Mouse (Mus musculus) limb, embryonic 14.5 days (tissue): ENCODE measurements around the gene Rbms3. TPM values are rescaled to one million over a fixed set of nuclear protein-coding genes. Genes with fewer than 3 reads are reported as not detected.

ENCODE experiments used
- ATAC-seq: fragments of 200-750 bp; cut with Nextera tagmentation; 2 replicates; pipeline ENCODE4 v1.8.0; 2017; ENCODE audit warnings: low read depth, moderate number of reproducible peaks, moderate TSS enrichment; ENCODE audit not compliant: low FRiP score
- DNase-seq: peaks from one replicate; pipeline ENCODE4 v3.0.0-alpha.2; 2015; ENCODE audit warnings: low spot score
- H3K27ac ChIP-seq: fragments of 300-500 bp; sonication (generic); replicated peaks from 2 replicates; pipeline ENCODE4 v1.5.1; 2014; ENCODE audit warnings: low read depth, mild to moderate bottlenecking, low read length, moderate library complexity, mixed read lengths
- H3K27me3 ChIP-seq: fragments of 300-500 bp; sonication (generic); 2 replicates; pipeline ENCODE4 v1.6.1; 2014; ENCODE audit warnings: low read length, mixed read lengths; ENCODE audit not compliant: control insufficient read depth, insufficient read depth
- H3K36me3 ChIP-seq: fragments of 300-500 bp; sonication (generic); 2 replicates; pipeline ENCODE4 v1.6.1; 2014; ENCODE audit warnings: mild to moderate bottlenecking, low read length, moderate library complexity, mixed read lengths; ENCODE audit not compliant: control insufficient read depth, insufficient read depth
- H3K4me1 ChIP-seq: fragments of 300-500 bp; sonication (generic); 2 replicates; pipeline ENCODE4 v1.6.1; 2014; ENCODE audit warnings: antibody characterized with exemption, low read length, mixed read lengths; ENCODE audit not compliant: control insufficient read depth, insufficient read depth
- H3K4me2 ChIP-seq: fragments of 300-500 bp; sonication (generic); replicated peaks from 2 replicates; pipeline ENCODE4 v1.6.1; 2014; ENCODE audit warnings: low read depth, mild to moderate bottlenecking, low read length, moderate library complexity; ENCODE audit not compliant: severe bottlenecking
- H3K4me3 ChIP-seq: fragments of 300-500 bp; sonication (generic); replicated peaks from 2 replicates; pipeline ENCODE4 v1.5.1; 2014; ENCODE audit warnings: low read length
- H3K9ac ChIP-seq: fragments of 300-500 bp; sonication (generic); 2 replicates; pipeline ENCODE4 v1.6.1; 2014; ENCODE audit warnings: mild to moderate bottlenecking, low read depth, low read length, moderate library complexity; ENCODE audit not compliant: severe bottlenecking
- H3K9me3 ChIP-seq: fragments of 300-500 bp; sonication (generic); 2 replicates; pipeline ENCODE4 v1.6.1; 2016; ENCODE audit warnings: low read length; ENCODE audit not compliant: control insufficient read depth
- POLR2A ChIP-seq: fragments of 200-500 bp; IDR thresholded peaks from 2 replicates; pipeline ENCODE4 v1.8.0; 2012; ENCODE audit warnings: inconsistent platforms, mild to moderate bottlenecking, moderate library complexity, borderline replicate concordance; ENCODE audit not compliant: insufficient read depth, insufficient read length; ENCODE audit errors: extremely low read depth
- WGBS: fragments of 180-500 bp; shearing (Covaris S2); extraction: QIAGEN DNeasy Blood & Tissue Kit; methylation state at CpG from one replicate; pipeline ENCODE4 v1.1.7; 2014; 5-methylcytosine and 5-hydroxymethylcytosine counted together
- polyA plus RNA-seq, 2 experiments: library from polyadenylated mRNA; depleted of rRNA in 1 of 2; stranded (reverse) in 1 of 2; unstranded in 1 of 2; fragments of >200 nt; fragmentation: Nextera tagmentation in 1 of 2; extraction: Ambion mirVana in 1 of 2; gene quantifications; 2 replicates each; pipeline versions ENCODE4 v1.2.1 to v1.2.3; 2012 to 2014

Rbms3 gene
- polyA plus RNA-seq, 2 experiments = 42.1 to 94.5 TPM

- ATAC-seq = no peak
- WGBS = 68% methylated on average over 11 of the region's 11 CpGs
- no peak overlapping the region for H3K4me3 ChIP-seq
- no peaks in the 10 kb centered on the region for H3K36me3 ChIP-seq
- no peaks in the 10 kb centered on the region for H3K27me3 ChIP-seq
- no peak overlapping the region for H3K4me2 ChIP-seq
- DNase-seq = no peak
- no peaks in the 10 kb centered on the region; the same call in 1 of the 2 replicates for H3K4me1 ChIP-seq
- 0 out of 2 replicates have a peak, but pooled peaks cover 4% of the 10 kb centered on the region for H3K9me3 ChIP-seq
- no peak overlapping the region for H3K9ac ChIP-seq
- TF ChIP-seq POLR2A = no peak
- no peak overlapping the region for H3K27ac ChIP-seq
Measured at GRCm38 (mm10) chr9:116701511-116702179, 928.1 kb downstream of the Rbms3 start.

GRCm38 (mm10) chr9:116688615-116689014, 941.1 kb downstream of the Rbms3 start:
- Histone ChIP-seq H3K9me3 (no peaks in the 10 kb centered on the region), H3K27ac (no peak overlapping the region), H3K9ac (no peak overlapping the region), H3K36me3 (no peaks in the 10 kb centered on the region), H3K27me3 (no peaks in the 10 kb centered on the region), H3K4me2 (no peak overlapping the region), H3K4me1 (no peaks in the 10 kb centered on the region), H3K4me3 (no peak overlapping the region)
- no peak for DNase-seq
- TF ChIP-seq POLR2A = no peak
- WGBS = 55% methylated on average over 4 of the region's 4 CpGs
- no peak for ATAC-seq

GRCm38 (mm10) chr9:116677142-116677541, 952.6 kb downstream of the Rbms3 start:
- WGBS = 45% methylated on average over 4 of the region's 4 CpGs
- H3K4me1 ChIP-seq = peaks cover 9% of the 10 kb centered on the region; the same call in 1 of the 2 replicates
- no peaks in the 10 kb centered on the region; the same call in 1 of the 2 replicates for H3K36me3 ChIP-seq
- no peak overlapping the region for H3K4me2 ChIP-seq
- TF ChIP-seq POLR2A = no peak
- peak; percentile 64 for ATAC-seq
- peak overlapping the region; percentile 65 for H3K27ac ChIP-seq
- no peaks in the 10 kb centered on the region for H3K27me3 ChIP-seq
- no peak overlapping the region for H3K9ac ChIP-seq
- H3K9me3 ChIP-seq = no peaks in the 10 kb centered on the region
- DNase-seq = peak; percentile 39
- no peak overlapping the region for H3K4me3 ChIP-seq

GRCm38 (mm10) chr9:116676445-116676844, 953.3 kb downstream of the Rbms3 start:
- H3K4me1 ChIP-seq = peaks cover 9% of the 10 kb centered on the region; the same call in 1 of the 2 replicates
- H3K9ac ChIP-seq = no peak overlapping the region
- no peaks in the 10 kb centered on the region for H3K27me3 ChIP-seq
- 62% methylated on average over 2 of the region's 2 CpGs for WGBS
- H3K4me2 ChIP-seq = no peak overlapping the region
- H3K4me3 ChIP-seq = no peak overlapping the region
- DNase-seq (peak; percentile 38), ATAC-seq (peak; percentile 78)
- no peaks in the 10 kb centered on the region for H3K9me3 ChIP-seq
- no peak overlapping the region for H3K27ac ChIP-seq
- no peaks in the 10 kb centered on the region; the same call in 1 of the 2 replicates for H3K36me3 ChIP-seq
- TF ChIP-seq POLR2A = no peak

GRCm38 (mm10) chr9:116674191-116674590, 955.5 kb downstream of the Rbms3 start:
- Histone ChIP-seq H3K9ac (no peak overlapping the region), H3K27me3 (no peaks in the 10 kb centered on the region), H3K4me3 (no peak overlapping the region), H3K27ac (no peak overlapping the region), H3K4me2 (no peak overlapping the region), H3K4me1 (peaks cover 7% of the 10 kb centered on the region; the same call in 1 of the 2 replicates), H3K9me3 (no peaks in the 10 kb centered on the region), H3K36me3 (no peaks in the 10 kb centered on the region; the same call in 1 of the 2 replicates)
- DNase-seq = no peak
- 80% methylated on average over 4 of the region's 4 CpGs for WGBS
- no peak for ATAC-seq
- no peak for TF ChIP-seq POLR2A

- no peaks in the 10 kb centered on the region for H3K27me3 ChIP-seq
- H3K9me3 ChIP-seq = no peaks in the 10 kb centered on the region
- DNase-seq (no peak), ATAC-seq (no peak)
- 88% methylated on average over 4 of the region's 4 CpGs for WGBS
- H3K4me1 ChIP-seq = no peaks in the 10 kb centered on the region
- no peak overlapping the region for H3K4me2 ChIP-seq
- H3K36me3 ChIP-seq = 0 out of 2 replicates have a peak, but pooled peaks cover 5% of the 10 kb centered on the region
- H3K4me3 ChIP-seq = no peak overlapping the region
- TF ChIP-seq POLR2A = no peak
- no peak overlapping the region for H3K27ac ChIP-seq
- H3K9ac ChIP-seq = no peak overlapping the region
Measured at GRCm38 (mm10) chr9:116661026-116661425, 968.7 kb downstream of the Rbms3 start.
